Mouse (Mus musculus): ENCODE results near the gene Arl2.

- TF ChIP-seq MAX (IDR thresholded peaks at IDR 0.05; ENCODE audit: low read length) (peak; percentile 89), CTCF (IDR thresholded peaks at IDR 0.05 in 2 of 3, conservative IDR thresholded peaks at IDR 0.05 in 1 of 3; ENCODE audit: control insufficient read depth in 1 of 3, insufficient read depth in 1 of 3, low read depth in 2 of 3, low read length in 3 of 3, poor library complexity in 1 of 3, severe bottlenecking in 1 of 3) (peak in 2 of 3 experiments; percentile 79 to 92; a peak in 4 of 6 replicates), EP300 (IDR thresholded peaks at IDR 0.05; ENCODE audit: low read depth in 1 of 2, low read length in 2 of 2) (no peak), SIN3A (IDR thresholded peaks at IDR 0.05; ENCODE audit: low read length) (peak; percentile 88), MYB (IDR thresholded peaks at IDR 0.05; ENCODE audit: low read depth, low read length) (no peak), TAL1 (IDR thresholded peaks at IDR 0.05; ENCODE audit: low read length) (no peak), USF2 (IDR thresholded peaks at IDR 0.05; ENCODE audit: borderline replicate concordance in 1 of 2, insufficient read depth in 1 of 2, low read depth in 1 of 2, low read length in 2 of 2) (peak; percentile 81 to 94; a peak in 3 of 4 replicates), POLR2A (IDR thresholded peaks at IDR 0.05; ENCODE audit: control insufficient read depth in 1 of 2, insufficient read depth in 1 of 2, low read depth in 1 of 2, low read length in 2 of 2, poor library complexity in 1 of 2) (peak; percentile 70 to 77; a peak in 2 of 4 replicates), CHD1 (IDR thresholded peaks at IDR 0.05; ENCODE audit: low read depth, low read length) (peak; percentile 97)
Observed at GRCm38 (mm10) chr19:6140678-6141393, 512 bp downstream of the Arl2 start, which contains the start of gene Batf2.
